Mouse (Mus musculus) hindbrain, embryonic 16.5 days (tissue): ENCODE measurements around the gene Slc25a1. TPM values are rescaled to one million over a fixed set of nuclear protein-coding genes. Genes with fewer than 3 reads are reported as not detected.
A peak's percentile ranks its signal among the peaks of the same experiment; 100 is the strongest.

ENCODE experiments used
- ATAC-seq: fragments of 200-750 bp; cut with Nextera tagmentation; 2 replicates; pipeline ENCODE4 v1.8.0; 2017; ENCODE audit warnings: moderate TSS enrichment, moderate library complexity
- H3K27ac ChIP-seq: fragments of 300-500 bp; sonication (generic); 2 replicates; pipeline ENCODE4 v1.5.1; 2014; ENCODE audit warnings: low read depth, mild to moderate bottlenecking, control low read depth, low read length, moderate library complexity
- H3K27me3 ChIP-seq: fragments of 300-500 bp; sonication (generic); replicated peaks from 2 replicates; pipeline ENCODE4 v1.6.1; 2014; ENCODE audit warnings: low read length; ENCODE audit not compliant: control insufficient read depth, insufficient read depth
- H3K36me3 ChIP-seq: fragments of 300-500 bp; sonication (generic); 2 replicates; pipeline ENCODE4 v1.6.1; 2014; ENCODE audit warnings: mild to moderate bottlenecking, low read length, moderate library complexity, mixed read lengths; ENCODE audit not compliant: control insufficient read depth, insufficient read depth
- H3K4me1 ChIP-seq: fragments of 300-500 bp; sonication (generic); 2 replicates; pipeline ENCODE4 v1.6.1; 2014; ENCODE audit warnings: low read depth, low read length; ENCODE audit not compliant: control insufficient read depth, insufficient read depth
- H3K4me2 ChIP-seq: fragments of 300-500 bp; sonication (generic); 2 replicates; pipeline ENCODE4 v1.6.1; 2014; ENCODE audit warnings: mild to moderate bottlenecking, low read length, control low read depth, moderate library complexity
- H3K4me3 ChIP-seq: fragments of 300-500 bp; sonication (generic); 2 replicates; pipeline ENCODE4 v1.5.1; 2014; ENCODE audit warnings: mild to moderate bottlenecking, low read length, control low read depth, moderate library complexity
- H3K9ac ChIP-seq: fragments of 300-500 bp; sonication (generic); 2 replicates; pipeline ENCODE4 v1.6.1; 2014; ENCODE audit warnings: low read depth, mild to moderate bottlenecking, control low read depth, low read length, moderate library complexity
- H3K9me3 ChIP-seq: fragments of 300-500 bp; sonication (generic); 2 replicates; pipeline ENCODE4 v1.6.1; 2014; ENCODE audit warnings: mild to moderate bottlenecking, low read length, moderate library complexity; ENCODE audit not compliant: control insufficient read depth
- WGBS: fragments of 180-500 bp; shearing (Covaris S2); extraction: QIAGEN DNeasy Blood & Tissue Kit; methylation state at CpG from one replicate; pipeline ENCODE4 v1.1.7; 2014; 5-methylcytosine and 5-hydroxymethylcytosine counted together
- polyA plus RNA-seq: library from polyadenylated mRNA; unstranded; fragments of >200 nt; fragmentation: Nextera tagmentation; extraction: Ambion mirVana; gene quantifications from 2 replicates; pipeline ENCODE4 v1.2.1, GENCODE M21; 2015

The Slc25a1 gene
- polyA plus RNA-seq, 1 experiment from 2014 or later: 210 TPM

DNA sequence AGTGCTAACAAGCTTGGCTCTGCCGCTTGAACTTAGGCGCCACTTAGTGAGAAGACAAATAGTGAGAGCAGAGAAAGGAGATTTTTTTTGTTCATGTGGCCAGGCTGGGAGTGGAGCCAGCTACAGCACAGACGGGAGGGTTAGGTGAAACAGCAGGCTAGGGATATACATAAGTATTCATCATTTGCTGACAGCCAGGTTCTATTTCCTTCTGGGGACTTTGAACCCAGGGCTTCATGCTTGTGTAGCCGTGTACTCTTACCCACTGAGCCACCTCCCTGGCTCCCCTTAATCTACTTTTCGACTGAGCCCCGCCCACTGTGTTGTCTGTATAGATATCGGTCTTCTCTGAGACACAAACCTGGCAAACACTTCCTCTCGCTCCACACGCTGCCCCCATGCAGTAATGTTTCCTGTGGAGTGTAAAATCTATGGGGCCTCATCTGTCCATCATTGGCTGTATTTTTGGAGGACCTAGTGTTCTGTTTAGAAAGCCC, 11.3 kb upstream of the Slc25a1 start:
- WGBS: 36% methylated on average over 9 of the region's 9 CpGs
- H3K4me2 ChIP-seq: no peak overlapping the region
- H3K9ac ChIP-seq: no peak overlapping the region

GRCm38 (mm10) chr16:17938821-17939220, 10.8 kb upstream of the Slc25a1 start:
- Histone ChIP-seq H3K9me3 (no peaks in the 10 kb centered on the region), H3K4me2 (no peak overlapping the region), H3K4me1 (no peaks in the 10 kb centered on the region; the same call in 1 of the 2 replicates), H3K27me3 (no peaks in the 10 kb centered on the region), H3K36me3 (no peaks in the 10 kb centered on the region), H3K4me3 (no peak overlapping the region), H3K9ac (no peak overlapping the region), H3K27ac (no peak overlapping the region)
- peak; percentile 85 for ATAC-seq
- 13% methylated on average over 7 of the region's 7 CpGs for WGBS

More for the DNA sequence above, 11.3 kb upstream of the Slc25a1 start:
- no peaks in the 10 kb centered on the region for H3K9me3 ChIP-seq
- no peaks in the 10 kb centered on the region; the same call in 1 of the 2 replicates for H3K4me1 ChIP-seq
- H3K36me3 ChIP-seq: no peaks in the 10 kb centered on the region
- H3K27ac ChIP-seq: no peak overlapping the region
- ATAC-seq: peak; percentile 73
- H3K4me3 ChIP-seq: no peak overlapping the region
- no peaks in the 10 kb centered on the region for H3K27me3 ChIP-seq

- H3K9ac ChIP-seq: no peak overlapping the region
- H3K27ac ChIP-seq: no peak overlapping the region
- no peak overlapping the region for H3K4me2 ChIP-seq
- no peak for ATAC-seq
- H3K36me3 ChIP-seq: no peaks in the 10 kb centered on the region
- no peak overlapping the region for H3K4me3 ChIP-seq
- H3K4me1 ChIP-seq: no peaks in the 10 kb centered on the region; the same call in 1 of the 2 replicates
- H3K9me3 ChIP-seq: no peaks in the 10 kb centered on the region
- WGBS: 84% methylated on average over 7 of the region's 7 CpGs
- no peaks in the 10 kb centered on the region for H3K27me3 ChIP-seq
These were observed 10.2 kb upstream of the Slc25a1 start for GRCm38 (mm10) chr16:17938187-17938586.

DNA sequence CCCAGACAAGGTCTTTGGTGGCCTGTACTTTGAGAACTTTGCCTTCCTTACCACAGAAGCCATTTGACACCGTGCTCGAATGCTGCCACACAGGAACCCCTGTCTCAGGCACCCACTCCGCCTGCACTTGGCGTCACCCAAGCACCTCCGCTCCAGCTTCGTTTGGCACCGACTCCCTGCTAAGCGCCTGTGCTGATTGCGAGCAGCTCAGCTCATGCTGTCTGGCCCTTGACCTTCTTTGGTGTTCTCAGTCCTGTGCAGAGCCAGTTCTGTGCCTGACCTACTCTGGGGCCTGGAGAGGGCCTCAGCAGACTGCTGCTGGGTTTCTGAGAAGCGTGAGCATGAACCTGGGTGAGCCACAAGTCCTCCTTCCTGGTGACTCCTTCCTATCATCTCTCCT, 8.8 kb upstream of the Slc25a1 start:
- Histone ChIP-seq H3K4me2 (no peak overlapping the region), H3K27ac (no peak overlapping the region), H3K9me3 (no peaks in the 10 kb centered on the region), H3K9ac (no peak overlapping the region), H3K36me3 (no peaks in the 10 kb centered on the region), H3K27me3 (no peaks in the 10 kb centered on the region; the same call in 1 of the 2 replicates), H3K4me3 (no peak overlapping the region), H3K4me1 (no peaks in the 10 kb centered on the region; the same call in 1 of the 2 replicates)
- 92% methylated on average over 10 of the region's 10 CpGs for WGBS
- no peak for ATAC-seq

GRCm38 (mm10) chr16:17934445-17934910, 6.5 kb upstream of the Slc25a1 start:
- Histone ChIP-seq H3K4me3 (no peak overlapping the region), H3K4me2 (no peak overlapping the region), H3K9me3 (no peaks in the 10 kb centered on the region), H3K27ac (no peak overlapping the region), H3K27me3 (no peaks in the 10 kb centered on the region; the same call in 1 of the 2 replicates), H3K9ac (no peak overlapping the region), H3K4me1 (no peaks in the 10 kb centered on the region; the same call in 1 of the 2 replicates), H3K36me3 (no peaks in the 10 kb centered on the region)
- no peak for ATAC-seq
- 68% methylated on average over 3 of the region's 3 CpGs for WGBS

GRCm38 (mm10) chr16:17933594-17934444, 5.8 kb upstream of the Slc25a1 start:
- no peak overlapping the region for H3K4me3 ChIP-seq
- H3K9ac ChIP-seq: no peak overlapping the region
- H3K27ac ChIP-seq: no peak overlapping the region
- H3K27me3 ChIP-seq: no peaks in the 10 kb centered on the region; the same call in 1 of the 2 replicates
- ATAC-seq: no peak
- H3K4me2 ChIP-seq: no peak overlapping the region
- H3K36me3 ChIP-seq: no peaks in the 10 kb centered on the region
- H3K9me3 ChIP-seq: no peaks in the 10 kb centered on the region
- 67% methylated on average over 9 of the region's 9 CpGs for WGBS
- H3K4me1 ChIP-seq: peaks cover under 1% of the 10 kb centered on the region

DNA sequence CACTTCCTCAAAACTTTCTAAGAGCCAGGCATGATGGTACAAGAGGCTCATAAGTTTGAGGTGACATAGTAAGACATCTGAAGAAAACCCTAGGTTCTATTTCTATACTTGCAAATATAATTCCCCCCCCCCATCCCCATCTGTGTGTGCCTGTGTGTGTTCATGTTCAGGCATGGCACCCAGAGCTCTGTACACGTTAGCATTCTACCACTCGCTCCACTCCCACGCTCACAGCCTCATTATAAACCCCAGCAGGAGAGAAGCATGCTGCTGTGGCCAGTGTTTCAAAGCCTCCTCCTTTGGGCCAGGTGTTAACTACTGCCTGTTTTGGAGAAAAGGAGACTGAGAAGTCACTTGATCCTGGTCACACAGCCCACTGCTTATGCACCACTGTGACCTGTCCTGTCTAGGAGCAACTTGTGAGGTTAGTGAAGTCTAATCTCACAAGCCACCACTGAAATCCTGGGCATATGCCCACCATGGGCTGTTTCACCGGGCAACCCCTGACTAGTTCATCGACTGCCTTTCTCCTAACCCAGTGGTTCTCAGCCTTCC, 4.0 kb upstream of the Slc25a1 start:
- no peak overlapping the region for H3K4me2 ChIP-seq
- no peak overlapping the region for H3K27ac ChIP-seq
- no peak overlapping the region for H3K4me3 ChIP-seq
- no peak overlapping the region for H3K9ac ChIP-seq
- H3K4me1 ChIP-seq: peaks cover 4% of the 10 kb centered on the region
- WGBS: 66% methylated on average over 5 of the region's 5 CpGs
- H3K9me3 ChIP-seq: no peaks in the 10 kb centered on the region
- no peak for ATAC-seq
- H3K27me3 ChIP-seq: no peaks in the 10 kb centered on the region; the same call in 1 of the 2 replicates
- no peaks in the 10 kb centered on the region for H3K36me3 ChIP-seq

- 57% methylated on average over 2 of the region's 2 CpGs for WGBS
- H3K4me3 ChIP-seq: no peak overlapping the region
- H3K27ac ChIP-seq: no peak overlapping the region
These were observed 1.6 kb upstream of the Slc25a1 start for GRCm38 (mm10) chr16:17929631-17930030.

GRCm38 (mm10) chr16:17929211-17929610, 1.2 kb upstream of the Slc25a1 start:
- Histone ChIP-seq H3K4me2 (no peak overlapping the region; the same call in 1 of the 2 replicates), H3K9me3 (no peaks in the 10 kb centered on the region), H3K4me1 (peaks cover 14% of the 10 kb centered on the region), H3K27ac (peak overlapping the region; percentile 90), H3K4me3 (no peak overlapping the region), H3K27me3 (no peaks in the 10 kb centered on the region; the same call in 1 of the 2 replicates), H3K9ac (no peak overlapping the region; the same call in 1 of the 2 replicates), H3K36me3 (peaks cover 15% of the 10 kb centered on the region)
- peak; percentile 5; the same call in 1 of the 2 replicates for ATAC-seq
- 0% methylated on average over 2 of the region's 2 CpGs for WGBS

More at GRCm38 (mm10) chr16:17929631-17930030, 1.6 kb upstream of the Slc25a1 start:
- Histone ChIP-seq H3K27me3 (no peaks in the 10 kb centered on the region; the same call in 1 of the 2 replicates), H3K36me3 (peaks cover 14% of the 10 kb centered on the region), H3K4me1 (peaks cover 14% of the 10 kb centered on the region), H3K4me2 (no peak overlapping the region), H3K9ac (no peak overlapping the region), H3K9me3 (no peaks in the 10 kb centered on the region)
- ATAC-seq: no peak
